Mouse (Mus musculus) lung, embryonic 14.5 days (tissue): Measurements from ENCODE around the gene Vps51. TPM values are rescaled to one million over a fixed set of nuclear protein-coding genes. Genes with fewer than 3 reads are reported as not detected.

ENCODE experiments used
- ATAC-seq: fragments of 200-750 bp; cut with Nextera tagmentation; 2 replicates; pipeline ENCODE4 v1.8.0; 2017; ENCODE audit warnings: mild to moderate bottlenecking, moderate TSS enrichment, moderate library complexity; ENCODE audit not compliant: insufficient read depth
- DNase-seq: peaks from one replicate; pipeline ENCODE4 v3.0.0-alpha.2; 2015
- H3K27ac ChIP-seq: fragments of 300-500 bp; sonication (generic); 2 replicates; pipeline ENCODE4 v1.5.1; 2014; ENCODE audit warnings: low read depth, mild to moderate bottlenecking, moderate library complexity
- H3K27me3 ChIP-seq: fragments of 300-500 bp; sonication (generic); 2 replicates; pipeline ENCODE4 v1.6.1; 2014; ENCODE audit warnings: low read length, control low read depth; ENCODE audit not compliant: insufficient read depth
- H3K36me3 ChIP-seq: fragments of 300-500 bp; sonication (generic); 2 replicates; pipeline ENCODE4 v1.6.1; 2014; ENCODE audit warnings: control low read depth; ENCODE audit not compliant: insufficient read depth
- H3K4me1 ChIP-seq: fragments of 300-500 bp; sonication (generic); 2 replicates; pipeline ENCODE4 v1.6.1; 2014; ENCODE audit warnings: antibody characterized with exemption, control low read depth; ENCODE audit not compliant: insufficient read depth
- H3K4me2 ChIP-seq: fragments of 300-500 bp; sonication (generic); 2 replicates; pipeline ENCODE4 v1.6.1; 2014; ENCODE audit warnings: mild to moderate bottlenecking
- H3K4me3 ChIP-seq: fragments of 300-500 bp; sonication (generic); 2 replicates; pipeline ENCODE4 v1.5.1; 2014; ENCODE audit warnings: low read depth, low read length
- H3K9ac ChIP-seq: fragments of 300-500 bp; sonication (generic); 2 replicates; pipeline ENCODE4 v1.6.1; 2014
- H3K9me3 ChIP-seq: fragments of 300-500 bp; sonication (generic); 2 replicates; pipeline ENCODE4 v1.6.1; 2016; ENCODE audit warnings: low read depth, low read length, control low read depth
- CTCF ChIP-seq: IDR thresholded peaks from 2 replicates; pipeline ENCODE4 v1.5.1; 2016; ENCODE audit warnings: antibody characterized with exemption, low read depth
- WGBS: fragments of 180-500 bp; shearing (Covaris S2); extraction: QIAGEN DNeasy Blood & Tissue Kit; methylation state at CpG from one replicate; pipeline ENCODE4 v1.1.7; 2014; 5-methylcytosine and 5-hydroxymethylcytosine counted together
- microRNA-seq: library from miRNA; unstranded; fragments of <30 nt; microRNA quantifications from one replicate; pipeline ENCODE4, GENCODE M21; 2016; ENCODE audit warnings: borderline number of aligned reads
- polyA plus RNA-seq: library from polyadenylated mRNA; unstranded; fragments of >200 nt; fragmentation: Nextera tagmentation; extraction: Ambion mirVana; gene quantifications from 2 replicates; pipeline ENCODE4 v1.2.1, GENCODE M21; 2014

Gene Vps51
- polyA plus RNA-seq, 1 experiment from 2014 or later, result 63.2 TPM

- H3K27ac ChIP-seq, result no peak overlapping the region
- H3K4me3 ChIP-seq, result no peak overlapping the region
- H3K9ac ChIP-seq, result no peak overlapping the region
- H3K27me3 ChIP-seq, result no peaks in the 10 kb centered on the region
- no peaks in the 10 kb centered on the region for H3K36me3 ChIP-seq
- no peaks in the 10 kb centered on the region for H3K4me1 ChIP-seq
- TF ChIP-seq CTCF, result no peak
- ATAC-seq (no peak), DNase-seq (no peak)
- H3K9me3 ChIP-seq, result no peaks in the 10 kb centered on the region
- WGBS, result 67% methylated on average over 6 of the region's 6 CpGs
- no peak overlapping the region for H3K4me2 ChIP-seq
Measured at GRCm38 (mm10) chr19:6028991-6029390, 48.0 kb downstream of the Vps51 start.

- DNase-seq (no peak), ATAC-seq (no peak)
- TF ChIP-seq CTCF, result no peak
- no peaks in the 10 kb centered on the region for H3K9me3 ChIP-seq
- no peak overlapping the region for H3K4me3 ChIP-seq
- H3K9ac ChIP-seq, result no peak overlapping the region
- WGBS, result 65% methylated on average over 7 of the region's 7 CpGs
- H3K36me3 ChIP-seq, result no peaks in the 10 kb centered on the region
- no peak overlapping the region for H3K4me2 ChIP-seq
- H3K4me1 ChIP-seq, result no peaks in the 10 kb centered on the region
- H3K27me3 ChIP-seq, result no peaks in the 10 kb centered on the region
- no peak overlapping the region for H3K27ac ChIP-seq
Measured at GRCm38 (mm10) chr19:6023930-6024329, 53.1 kb downstream of the Vps51 start.

- H3K4me3 ChIP-seq, result no peak overlapping the region
- H3K9me3 ChIP-seq, result no peaks in the 10 kb centered on the region
- 0 out of 2 replicates have a peak overlapping the region, but pooled peaks have one; percentile 3 for H3K4me2 ChIP-seq
- DNase-seq, result peak; percentile 17
- TF ChIP-seq CTCF, result no peak
- WGBS, result 38% methylated on average over 8 of the region's 8 CpGs
- no peaks in the 10 kb centered on the region for H3K36me3 ChIP-seq
- H3K27ac ChIP-seq, result peak overlapping the region; percentile 36; the same call in 1 of the 2 replicates
- no peak for ATAC-seq
- no peaks in the 10 kb centered on the region for H3K4me1 ChIP-seq
- no peaks in the 10 kb centered on the region for H3K27me3 ChIP-seq
- no peak overlapping the region for H3K9ac ChIP-seq
Measured at GRCm38 (mm10) chr19:6023059-6023458, 54.0 kb downstream of the Vps51 start.

GRCm38 (mm10) chr19:6020276-6020675, 56.8 kb downstream of the Vps51 start:
- Histone ChIP-seq H3K4me3 (no peak overlapping the region), H3K4me1 (no peaks in the 10 kb centered on the region), H3K27ac (no peak overlapping the region), H3K9ac (no peak overlapping the region), H3K9me3 (no peaks in the 10 kb centered on the region), H3K36me3 (no peaks in the 10 kb centered on the region), H3K4me2 (no peak overlapping the region), H3K27me3 (no peaks in the 10 kb centered on the region)
- 43% methylated on average over 3 of the region's 3 CpGs for WGBS
- no peak for DNase-seq
- no peak for ATAC-seq
- TF ChIP-seq CTCF, result 0 out of 2 replicates have a peak, but pooled peaks have one; percentile 18

GRCm38 (mm10) chr19:6018142-6019089, 58.6 kb downstream of the Vps51 start:
- Histone ChIP-seq H3K4me2 (no peak overlapping the region), H3K27me3 (no peaks in the 10 kb centered on the region)
- ATAC-seq, result no peak

More at GRCm38 (mm10) chr19:6018142-6019089, 58.6 kb downstream of the Vps51 start:
- no peak overlapping the region for H3K27ac ChIP-seq
- no peaks in the 10 kb centered on the region for H3K9me3 ChIP-seq
- H3K4me3 ChIP-seq, result no peak overlapping the region
- peak; percentile 96 for DNase-seq
- 28% methylated on average over 15 of the region's 15 CpGs for WGBS
- no peaks in the 10 kb centered on the region for H3K4me1 ChIP-seq
- TF ChIP-seq CTCF, result peak; percentile 88
- no peaks in the 10 kb centered on the region for H3K36me3 ChIP-seq
- H3K9ac ChIP-seq, result no peak overlapping the region

Small RNA genes lying within 50 kb of the gene (microRNA-seq; reads per million reads assigned to microRNA genes)
- 1.7 reads per million for gene Mir6988

Other genes starting within 250 kb of the Vps51 start
- gene Frmd8, start 202.0 kb downstream of the Vps51 start, polyA plus RNA-seq, result 37.9 and 42.2 TPM in 2 replicates
- gene Slc25a45, start 199.4 kb downstream of the Vps51 start, polyA plus RNA-seq, result 2.4 TPM in 2 replicates
- gene Tigd3, start 183.1 kb downstream of the Vps51 start, polyA plus RNA-seq, result 2.7 and 3.8 TPM in 2 replicates
- gene Dpf2, start 164.2 kb downstream of the Vps51 start, polyA plus RNA-seq, result 147 and 162 TPM in 2 replicates
- gene Cdc42ep2, start 152.4 kb downstream of the Vps51 start, polyA plus RNA-seq, result 9.8 and 9.9 TPM in 2 replicates
- 88.7 and 89.3 TPM in 2 replicates for gene Pola2, start 113.0 kb downstream of the Vps51 start, polyA plus RNA-seq
- gene Slc22a20, start 91.1 kb downstream of the Vps51 start, polyA plus RNA-seq, result not detected in 2 replicates
- gene Capn1, start 61.3 kb downstream of the Vps51 start, polyA plus RNA-seq, result 9.6 and 11.3 TPM in 2 replicates
- 30.0 and 34.3 TPM in 2 replicates for gene Syvn1, start 30.7 kb downstream of the Vps51 start, polyA plus RNA-seq
- 78.8 and 80.2 TPM in 2 replicates for gene Mrpl49, start 19.4 kb downstream of the Vps51 start, polyA plus RNA-seq
- gene Fau, start 19.4 kb downstream of the Vps51 start, polyA plus RNA-seq, result 825 and 884 TPM in 2 replicates
- 33.8 and 34.3 TPM in 2 replicates for gene Znhit2, start 16.0 kb downstream of the Vps51 start, polyA plus RNA-seq
- gene Tm7sf2, start 8.9 kb downstream of the Vps51 start, polyA plus RNA-seq, result 11.3 and 14.9 TPM in 2 replicates
- not detected in 2 replicates for gene Tmem262, start 2.8 kb upstream of the Vps51 start, polyA plus RNA-seq
- gene Gm28374, start 5.0 kb upstream of the Vps51 start, polyA plus RNA-seq, result 1.0 and 1.6 TPM in 2 replicates
- gene Zfpl1, start 7.7 kb upstream of the Vps51 start, polyA plus RNA-seq, result 68.8 and 72.3 TPM in 2 replicates
- 49.0 and 52.7 TPM in 2 replicates for gene Cdca5, start 7.8 kb upstream of the Vps51 start, polyA plus RNA-seq
- gene AC131692.1, start 17.2 kb upstream of the Vps51 start, polyA plus RNA-seq, result 0.68 TPM in 1 of 2 replicates, not detected in the other
- 0.51 and 0.57 TPM in 2 replicates for gene Naaladl1, start 28.6 kb upstream of the Vps51 start, polyA plus RNA-seq
- 55.2 and 56.5 TPM in 2 replicates for gene Sac3d1, start 41.4 kb upstream of the Vps51 start, polyA plus RNA-seq
- 28.6 and 35.3 TPM in 2 replicates for gene Snx15, start 51.1 kb upstream of the Vps51 start, polyA plus RNA-seq
- gene Batf2, start 63.8 kb upstream of the Vps51 start, polyA plus RNA-seq, result 0.18 and 0.28 TPM in 2 replicates
- gene Arl2, start 64.3 kb upstream of the Vps51 start, polyA plus RNA-seq, result 78.8 and 89.2 TPM in 2 replicates
- gene Majin, start 107.2 kb upstream of the Vps51 start, polyA plus RNA-seq, result not detected in 2 replicates
- 0.54 and 0.78 TPM in 2 replicates for gene Gpha2, start 149.1 kb upstream of the Vps51 start, polyA plus RNA-seq
- 16.4 and 19.3 TPM in 2 replicates for gene Ppp2r5b, start 158.6 kb upstream of the Vps51 start, polyA plus RNA-seq
- gene Atg2a, start 164.4 kb upstream of the Vps51 start, polyA plus RNA-seq, result 11.9 and 13.0 TPM in 2 replicates
- 50.3 and 53.2 TPM in 2 replicates for gene Ehd1, start 199.5 kb upstream of the Vps51 start, polyA plus RNA-seq
- 0.82 and 1.2 TPM in 2 replicates for gene Cdc42bpg, start 229.2 kb upstream of the Vps51 start, polyA plus RNA-seq